Mouse (Mus musculus) cerebellum, adult 18-20 months (tissue): ENCODE measurements at regions not wholly inside any gene's neighbourhood (a gene's known extent, or its start where the extent isn't known, plus 50 kb on each side); places are given as distances from the start of the nearest gene placed in this dataset.
A peak's percentile ranks its signal among the peaks of the same experiment; 100 is the strongest.
"Not testable (repeated sequence)": the region's sequence is repeated elsewhere in the genome, so short reads cannot be mapped to it uniquely, and the experiment has no call there.

ENCODE experiments used
- DNase-seq, 2 experiments: peaks; one replicate each; pipeline ENCODE4 v3.0.0; 2021

DNA sequence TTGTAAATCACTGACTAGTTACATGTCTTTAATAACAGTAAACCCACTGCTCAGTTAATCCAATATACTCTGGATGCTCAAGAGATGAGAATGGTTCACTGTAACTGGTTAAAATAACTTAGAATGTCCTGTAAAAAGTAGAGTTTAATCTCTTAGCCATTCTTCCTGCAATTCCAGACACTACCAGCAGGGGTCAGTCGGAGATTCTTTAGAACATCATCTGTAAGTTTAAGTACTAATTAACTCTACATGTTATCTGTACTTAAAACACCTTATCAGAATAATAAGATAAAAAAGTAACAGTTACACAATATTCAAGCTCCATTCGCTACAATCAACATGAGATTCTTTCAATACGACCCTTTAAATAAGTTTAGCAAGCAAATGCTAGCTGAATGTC, 58.7 kb upstream of the Olig3 start:
- DNase-seq = no peak

DNA sequence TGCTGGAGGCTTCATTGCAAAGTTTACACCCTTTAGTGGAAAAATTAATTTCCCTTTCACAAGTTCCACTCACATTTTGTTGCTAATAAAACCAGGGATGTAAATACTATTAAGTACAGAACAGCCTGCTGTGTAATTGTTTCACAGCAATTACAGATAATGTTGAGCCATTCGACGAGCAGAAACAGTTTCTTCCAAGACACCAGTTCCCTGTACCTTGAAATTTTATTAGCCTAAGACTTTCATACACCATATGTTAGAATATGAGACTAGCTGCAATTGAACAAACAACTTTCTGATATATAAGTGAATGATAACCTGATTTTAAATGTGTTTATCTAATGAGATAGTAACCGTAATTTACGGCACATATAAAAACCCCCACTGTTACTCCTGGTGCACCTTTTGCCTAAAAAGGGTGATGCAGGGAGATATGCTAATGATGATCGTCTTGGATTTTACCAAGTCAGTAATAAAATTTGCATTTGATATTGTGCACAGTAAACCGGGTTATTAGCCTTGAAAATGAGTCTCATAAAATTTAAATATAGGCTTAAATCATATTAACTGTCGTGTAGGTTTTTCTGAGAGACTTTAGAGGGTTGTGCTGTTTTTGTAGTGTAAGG, 60.8 kb upstream of the Olig3 start:
- DNase-seq = no peak

DNA sequence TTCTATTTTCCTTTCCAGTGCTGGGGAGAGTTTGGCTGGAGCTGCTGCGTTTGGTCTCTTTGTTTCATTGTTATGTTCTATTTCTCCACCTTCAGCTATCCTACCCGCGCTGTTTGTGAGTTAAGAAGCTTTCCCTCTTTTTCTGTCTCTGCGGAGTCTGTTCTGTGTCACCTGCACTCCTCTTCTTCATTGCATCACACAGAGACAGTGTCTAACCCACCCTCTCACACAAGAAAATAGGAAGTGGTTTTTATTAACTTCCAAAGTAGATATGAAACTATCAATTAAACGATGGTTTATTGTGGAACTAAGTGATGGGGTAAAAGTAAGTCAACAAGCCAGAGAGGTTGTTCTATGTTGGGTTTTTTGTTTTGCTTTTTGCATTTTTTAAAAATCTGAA, 64.9 kb upstream of the Olig3 start:
- DNase-seq = no peak

DNA sequence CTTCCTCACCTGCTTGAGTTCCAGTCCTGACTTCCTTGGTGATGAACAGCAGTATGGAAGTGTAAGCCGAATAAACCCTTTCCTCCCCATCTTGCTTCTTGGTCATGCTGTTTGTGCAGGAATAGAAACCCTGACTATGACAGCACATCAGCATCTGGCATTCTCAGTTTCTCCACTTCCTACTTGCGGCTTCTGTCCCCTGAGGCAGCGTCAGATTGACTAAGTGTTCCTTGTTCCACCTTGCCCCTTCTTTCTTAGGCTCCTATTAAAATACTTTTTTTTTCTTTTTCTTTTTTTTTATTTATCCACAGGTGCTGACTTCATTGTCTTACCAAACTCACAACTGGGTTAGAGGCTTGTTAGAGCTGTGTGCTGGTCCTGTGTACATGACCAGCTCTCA, 65.3 kb upstream of the Olig3 start:
- not testable (repeated sequence) for DNase-seq

DNA sequence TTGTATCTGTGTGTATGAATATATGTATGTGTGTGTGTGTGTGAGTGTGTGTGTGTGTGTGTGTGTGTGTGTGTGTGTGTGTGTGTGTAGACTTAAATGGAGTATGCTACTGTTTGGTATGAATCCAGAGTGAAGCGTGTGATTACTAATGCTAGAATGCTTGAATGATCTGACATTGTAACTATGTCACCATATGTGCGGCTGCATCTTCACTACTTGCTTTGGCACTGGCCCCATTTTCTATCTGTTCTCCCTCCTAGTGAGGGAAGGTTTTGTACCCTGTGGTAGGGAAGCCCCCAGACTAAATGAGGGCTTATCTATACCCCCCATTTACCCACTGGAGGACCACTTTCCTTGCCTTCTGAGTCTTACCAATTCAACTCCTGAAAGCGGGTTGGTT, 74.2 kb upstream of the Olig3 start:
- no peak for DNase-seq

DNA sequence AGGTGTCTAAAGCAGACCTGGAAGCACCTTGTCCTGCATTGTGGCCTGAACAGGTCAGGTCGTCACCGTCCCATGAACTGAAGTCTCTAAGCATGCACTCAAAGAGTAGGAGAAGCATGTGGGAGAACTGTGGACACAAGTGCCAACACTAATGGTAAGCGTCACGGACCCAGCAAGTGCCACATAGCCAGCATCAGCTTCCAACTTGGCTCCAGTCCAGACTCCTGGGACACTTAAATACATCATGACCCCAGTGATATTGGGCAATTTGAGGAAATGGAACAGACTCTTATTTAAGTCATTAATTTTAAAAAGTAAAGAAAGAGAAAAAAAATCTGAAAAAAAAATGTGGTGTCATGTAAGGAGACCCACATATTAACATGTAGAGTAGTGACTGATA, 75.3 kb upstream of the Olig3 start:
- DNase-seq = no peak

DNA sequence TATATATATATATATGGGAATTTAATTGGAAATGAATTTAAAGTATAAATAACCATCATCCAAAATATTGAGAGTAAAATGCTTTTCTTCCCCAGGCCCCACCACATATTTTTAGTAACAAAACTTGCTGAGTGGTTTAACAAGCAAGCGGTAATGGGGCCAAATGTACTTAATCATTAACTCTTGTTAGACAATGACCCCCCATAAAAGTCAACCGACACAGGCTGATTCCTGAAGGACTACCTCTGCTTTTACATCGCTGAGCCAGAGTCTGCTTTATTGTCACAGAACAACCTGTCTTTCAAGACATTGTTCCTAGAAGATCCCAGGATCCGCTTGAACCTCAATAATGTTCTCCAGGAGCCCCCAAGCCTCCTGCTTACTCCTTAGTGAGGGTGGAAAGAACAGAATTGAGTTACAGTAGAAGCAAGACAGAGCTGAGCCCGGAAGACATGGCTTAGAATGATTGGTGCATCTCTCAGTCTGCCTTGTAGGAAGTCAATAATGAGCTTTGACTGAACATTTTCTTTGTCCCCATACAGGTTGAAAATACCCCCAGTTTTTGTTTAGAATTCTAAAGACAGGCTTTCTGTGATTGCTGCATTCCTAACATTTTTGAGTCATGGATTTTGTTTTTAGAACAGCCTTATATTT, 78.0 kb upstream of the Olig3 start:
- no peak for DNase-seq

DNA sequence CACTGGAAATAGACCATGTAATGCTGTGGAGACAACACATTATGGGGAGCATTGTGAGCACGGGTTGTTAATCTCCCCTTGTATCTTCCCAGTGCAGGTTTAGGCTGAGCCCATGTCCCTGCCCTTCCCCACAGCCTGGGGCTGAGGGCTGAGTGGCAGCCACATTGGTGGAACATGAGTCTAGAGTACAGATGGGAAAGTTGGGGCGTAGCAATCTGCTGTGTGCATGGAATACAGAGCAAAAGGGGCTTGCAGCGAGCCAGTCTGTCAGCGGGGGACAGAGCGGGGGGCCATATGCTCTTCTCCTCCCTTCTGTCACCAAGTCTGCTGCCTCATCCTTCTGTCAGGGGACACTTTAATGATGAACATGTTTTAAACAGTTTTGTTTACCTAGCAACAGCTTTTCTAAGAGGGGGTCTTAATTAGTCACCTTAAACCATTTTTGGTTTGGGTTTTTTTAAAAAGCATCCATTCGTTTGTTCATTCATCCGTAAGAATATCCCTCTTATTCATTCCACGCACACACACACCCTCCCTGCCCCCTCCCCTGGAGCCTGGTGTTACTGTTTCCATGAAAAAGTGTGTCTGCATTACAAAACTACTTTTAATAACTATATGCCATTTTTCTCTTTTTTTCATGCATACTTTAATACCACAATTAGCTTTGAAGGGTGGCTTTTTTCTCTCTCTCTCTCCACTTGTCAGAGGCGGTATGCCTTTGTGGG, 79.1 kb upstream of the Olig3 start:
- DNase-seq = peak in 1 of 2 experiments; percentile 2

DNA sequence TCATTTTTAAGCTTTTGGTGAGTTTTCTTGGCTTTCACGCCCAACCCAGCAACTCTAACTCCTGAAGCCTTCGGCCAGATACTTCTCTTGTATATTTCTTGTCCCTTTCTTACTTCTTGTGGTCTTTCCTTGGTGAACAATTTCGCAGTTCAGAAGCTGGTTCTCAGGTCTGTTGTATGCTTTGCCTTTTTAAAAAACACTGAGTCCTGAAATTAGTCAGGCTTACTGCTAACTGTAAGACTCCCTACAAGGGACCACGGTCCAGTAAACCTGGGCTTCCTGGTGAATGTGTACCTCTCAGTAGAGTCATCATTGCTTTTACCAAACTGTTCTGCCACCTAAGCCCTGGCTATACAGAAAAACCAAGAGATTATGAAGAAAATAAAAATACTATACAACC, 81.3 kb upstream of the Olig3 start:
- no peak for DNase-seq

DNA sequence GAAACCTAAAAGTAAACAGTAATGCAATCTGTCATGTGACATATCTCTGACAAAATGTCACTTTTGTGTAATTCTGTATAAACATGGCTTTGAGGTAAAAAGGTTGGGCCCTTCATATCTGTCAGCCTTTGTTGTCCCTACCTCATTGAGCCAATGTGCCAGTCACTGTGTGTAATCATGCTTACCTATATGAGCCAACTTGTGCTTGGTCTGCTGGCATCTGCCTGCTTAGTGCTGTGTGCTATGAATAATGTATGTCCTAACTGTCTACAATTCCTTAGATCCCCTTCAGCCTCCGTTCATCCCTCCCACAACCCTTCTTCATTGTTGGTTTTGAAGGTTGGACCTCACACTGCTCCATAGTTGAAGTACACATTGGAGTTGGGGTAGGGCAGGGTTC, 86.9 kb upstream of the Olig3 start:
- DNase-seq = no peak

DNA sequence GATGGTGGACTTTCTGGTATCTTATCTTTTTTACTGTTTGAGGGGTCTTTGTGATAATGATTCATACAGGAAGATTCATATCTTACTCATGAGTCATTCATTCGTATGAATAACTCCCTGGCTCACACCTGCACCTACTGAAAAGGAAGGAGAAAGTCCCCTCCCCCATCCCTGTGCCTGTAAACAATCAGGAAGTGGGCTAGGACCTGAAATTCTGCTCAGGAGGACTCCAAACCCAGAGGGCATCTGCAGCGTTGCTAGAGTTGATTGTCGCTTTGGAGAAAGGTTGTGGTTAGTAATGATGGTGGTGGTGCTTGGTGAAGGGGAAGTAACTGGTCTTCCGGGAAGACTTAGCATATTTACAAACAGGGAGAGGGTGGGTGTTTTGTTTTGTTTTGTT, 88.3 kb upstream of the Olig3 start:
- DNase-seq = no peak

DNA sequence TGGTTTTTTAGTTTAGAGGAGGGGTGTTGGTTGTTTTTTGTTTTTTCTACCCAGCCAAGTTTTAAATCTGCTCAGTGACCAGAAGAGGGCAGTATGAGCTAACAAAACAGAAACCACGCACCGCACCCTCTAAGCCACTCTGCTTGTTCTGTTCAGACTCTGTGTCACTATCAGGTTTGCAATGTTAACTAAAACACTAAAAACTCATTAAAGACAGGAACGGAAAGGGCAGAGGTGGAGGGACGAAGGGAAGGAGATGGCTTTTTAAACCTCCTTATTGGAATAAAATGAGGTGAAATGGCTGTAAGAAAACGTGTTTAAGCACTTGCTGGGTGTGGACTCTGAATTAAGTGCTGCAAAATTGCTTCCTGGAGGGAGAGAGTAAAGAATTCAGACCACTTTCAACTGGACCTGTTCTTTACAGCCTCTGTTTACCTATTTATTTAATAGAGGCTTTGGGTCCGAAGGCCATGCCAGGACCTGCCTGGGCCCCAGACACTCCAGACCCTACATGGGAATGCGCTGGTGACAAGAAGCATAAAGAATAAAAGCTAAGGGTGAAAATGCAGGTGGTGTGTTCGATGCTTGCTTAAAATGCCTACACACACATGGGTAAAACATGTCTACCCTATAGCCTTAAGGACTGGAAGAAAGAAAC, 116.1 kb upstream of the Olig3 start:
- DNase-seq = peak; percentile 23 to 44

DNA sequence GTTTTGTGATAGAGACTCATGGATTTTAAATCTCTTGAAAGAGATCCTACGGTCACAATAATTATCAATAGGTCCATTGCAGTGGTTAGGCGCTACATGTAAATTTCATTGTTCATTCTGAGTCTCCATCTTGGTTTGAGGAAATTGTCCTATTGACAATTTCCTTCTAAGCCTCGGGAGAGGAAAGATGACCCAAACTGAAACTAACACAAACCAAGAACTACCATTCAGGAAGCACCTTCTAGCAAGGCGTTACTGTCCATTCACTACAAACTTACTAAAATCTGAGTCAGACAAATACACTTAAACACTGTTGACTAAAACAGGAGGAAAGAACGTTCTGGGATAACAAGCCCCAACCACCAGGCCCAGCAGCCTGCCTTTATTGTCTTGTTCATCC, 140.1 kb upstream of the Olig3 start:
- no peak for DNase-seq

DNA sequence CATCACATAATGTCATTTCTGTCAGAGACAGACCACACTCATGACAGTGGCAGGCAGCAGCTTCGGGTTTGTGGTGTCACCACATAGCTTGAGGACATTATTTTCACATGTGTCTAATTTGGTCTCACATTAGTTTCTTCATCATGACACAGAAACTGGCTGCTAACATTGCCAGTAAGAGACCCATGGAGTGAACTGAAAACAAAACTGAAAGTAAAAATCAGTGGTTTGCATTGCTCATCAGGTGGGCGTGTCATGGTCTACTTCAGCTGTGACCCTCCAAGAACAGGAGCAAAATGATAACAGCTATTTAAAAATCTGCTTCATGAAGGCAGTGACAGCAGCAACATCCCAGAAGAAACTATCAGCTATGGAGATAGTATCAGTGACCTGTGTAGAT, 146.6 kb upstream of the Olig3 start:
- DNase-seq = no peak

DNA sequence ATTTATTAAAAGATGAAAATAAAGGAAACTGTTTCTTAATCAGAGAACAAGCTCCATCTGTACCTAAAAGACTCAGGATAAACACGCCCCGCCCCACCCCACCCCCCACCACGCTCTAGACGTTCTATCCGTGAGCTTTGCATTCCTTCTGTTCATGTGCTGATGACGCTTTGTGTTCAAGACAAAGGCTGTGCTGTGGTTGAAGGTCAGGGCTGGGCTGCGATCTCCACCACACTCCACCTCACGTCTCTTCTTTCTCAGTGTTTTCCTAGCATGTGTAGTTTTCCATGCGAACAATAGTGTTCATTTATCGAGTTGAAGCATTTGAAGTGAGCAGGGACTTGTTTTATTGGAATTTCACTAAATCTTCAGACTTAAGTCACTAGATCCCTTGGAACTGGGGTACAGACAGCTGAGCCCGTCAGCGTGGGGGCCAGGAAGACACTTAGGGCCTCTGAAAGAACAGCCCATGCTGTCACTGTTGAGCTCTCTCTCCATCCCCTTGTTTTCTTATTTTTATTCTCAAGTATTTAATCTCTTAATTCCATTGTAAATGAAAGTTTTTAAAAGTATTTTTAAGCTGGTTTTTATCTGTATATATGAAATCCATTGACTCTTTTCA, 148.1 kb upstream of the Olig3 start:
- no peak for DNase-seq

DNA sequence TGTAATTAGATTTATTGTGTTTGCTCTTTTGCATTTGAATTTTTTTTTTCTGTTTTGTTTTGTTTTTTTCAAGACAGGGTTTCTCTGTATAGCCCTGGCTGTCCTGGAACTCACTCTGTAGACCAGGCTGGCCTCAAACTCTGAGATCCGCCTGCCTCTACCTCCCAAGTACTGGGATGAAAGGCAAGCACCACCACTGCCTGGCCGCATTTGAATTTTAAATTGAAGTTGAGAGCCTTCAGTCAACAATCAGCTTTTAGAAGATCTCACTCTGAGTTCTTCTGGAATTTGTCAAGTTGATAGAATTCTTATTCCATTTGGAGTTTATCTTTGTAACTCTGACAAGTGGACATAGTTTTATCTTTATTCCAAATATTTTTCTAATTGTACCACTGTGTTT, 148.8 kb upstream of the Olig3 start:
- no peak for DNase-seq

DNA sequence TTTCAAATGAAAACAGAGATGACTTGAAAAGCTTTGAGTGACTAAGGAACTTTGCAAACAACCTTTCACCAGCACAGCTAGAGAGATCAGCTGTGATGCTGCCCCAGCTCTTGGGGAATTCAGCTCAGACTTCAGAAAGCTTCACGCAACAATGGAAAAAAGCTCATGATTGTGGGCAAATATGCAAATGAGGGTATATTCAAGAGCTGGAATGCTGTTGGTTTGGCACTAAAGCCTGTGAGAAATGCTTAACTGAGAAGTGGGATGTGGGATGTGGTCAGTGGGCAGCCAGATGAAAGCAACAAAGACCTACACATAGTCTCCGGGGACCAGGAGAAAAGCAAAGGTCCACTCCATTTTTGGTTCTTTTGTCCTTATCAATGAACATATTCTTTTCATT, 156.0 kb upstream of the Olig3 start:
- DNase-seq = no peak

DNA sequence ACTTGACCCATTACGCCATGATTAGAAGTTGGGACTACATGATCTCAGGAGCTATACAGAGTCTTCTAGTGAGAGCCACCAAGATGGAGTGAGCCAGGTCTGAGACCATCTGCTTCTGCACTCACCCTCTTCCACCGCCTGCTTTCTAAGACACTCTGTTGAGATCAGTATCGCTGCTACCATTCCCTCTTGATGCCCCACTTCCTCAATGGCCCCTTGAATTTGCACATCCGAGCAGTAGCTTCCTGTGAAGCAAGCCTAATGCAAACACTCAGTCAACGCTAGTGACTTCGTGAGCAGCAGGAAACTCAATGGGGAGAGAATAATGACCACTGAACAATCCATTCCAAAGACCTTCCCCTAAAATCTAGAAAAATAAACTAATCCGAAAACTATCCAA, 160.7 kb upstream of the Olig3 start:
- DNase-seq = no peak

DNA sequence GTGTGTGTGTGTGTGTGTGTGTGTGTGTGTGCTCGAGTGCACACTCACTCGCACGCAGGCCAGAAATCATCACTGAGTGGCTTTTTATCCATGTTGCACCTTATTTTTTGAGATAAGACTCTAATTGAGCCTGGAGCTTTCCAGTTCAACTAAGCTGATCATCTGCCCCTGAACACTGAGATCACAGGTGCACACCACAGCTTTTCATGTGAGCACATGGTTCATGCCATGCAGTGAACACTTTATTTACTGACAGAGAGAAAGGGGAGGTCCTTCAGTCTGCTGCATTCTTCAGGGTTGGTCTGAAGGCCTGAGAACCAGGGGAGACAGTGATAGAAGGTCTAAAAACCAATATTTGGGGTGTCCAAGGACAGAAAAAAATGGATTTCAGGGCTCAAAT, 161.7 kb upstream of the Olig3 start:
- no peak for DNase-seq

DNA sequence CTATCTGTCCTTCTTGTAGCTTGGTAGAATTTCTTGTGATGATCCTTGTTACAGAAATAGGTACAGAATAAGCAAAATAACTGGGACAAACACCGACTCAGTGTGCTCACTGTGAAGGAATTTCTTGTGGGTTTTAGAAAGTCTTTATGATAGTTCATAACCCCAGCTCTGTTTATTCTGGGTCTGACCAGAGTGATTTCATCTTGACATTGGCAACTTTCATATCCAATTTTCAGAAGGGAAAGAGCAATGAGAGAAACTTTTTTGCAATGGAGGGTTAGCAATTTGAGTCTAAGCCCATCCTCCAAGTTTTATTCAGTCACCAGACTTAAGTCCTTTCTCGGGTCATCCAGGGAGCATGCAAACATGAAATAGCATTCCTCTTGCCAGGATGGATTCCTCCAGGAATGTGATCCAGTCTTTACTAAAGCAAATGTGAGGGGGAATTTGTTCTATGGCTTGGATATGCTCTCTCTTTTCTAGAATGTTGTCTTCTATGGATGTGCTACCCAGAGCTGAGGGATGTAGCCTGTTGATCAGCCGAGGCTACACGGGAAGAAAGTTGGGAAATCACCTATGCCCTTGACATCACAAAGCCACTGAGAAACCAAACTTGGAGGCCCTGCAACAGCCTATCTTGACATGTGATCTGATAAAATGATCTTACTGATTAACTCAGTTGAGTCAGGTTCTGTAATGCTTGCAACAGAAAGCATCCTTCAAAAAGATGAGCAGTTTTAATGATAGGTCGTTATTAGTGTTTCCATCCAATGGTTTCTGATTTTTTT, 163.2 kb upstream of the Olig3 start:
- DNase-seq = no peak

DNA sequence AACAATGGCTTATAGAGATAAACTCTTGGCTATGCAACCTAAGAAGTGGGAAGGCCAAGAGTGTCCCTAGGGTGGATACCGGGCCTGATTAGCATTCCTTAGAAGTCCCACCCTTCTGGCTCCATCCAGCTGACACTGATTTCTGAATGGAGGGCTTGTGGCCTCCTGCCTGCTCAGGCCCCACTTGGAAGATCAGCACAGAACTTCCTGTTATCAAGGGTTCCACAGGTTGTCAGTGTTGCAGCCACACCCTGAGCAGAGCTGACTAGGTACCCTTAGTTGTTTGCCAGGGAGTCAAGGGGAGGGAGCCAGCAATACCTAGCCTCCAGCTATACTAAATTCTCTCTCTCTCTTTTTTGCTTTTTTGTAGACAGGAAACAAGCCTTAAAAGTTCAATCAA, 164.1 kb upstream of the Olig3 start:
- DNase-seq = no peak

DNA sequence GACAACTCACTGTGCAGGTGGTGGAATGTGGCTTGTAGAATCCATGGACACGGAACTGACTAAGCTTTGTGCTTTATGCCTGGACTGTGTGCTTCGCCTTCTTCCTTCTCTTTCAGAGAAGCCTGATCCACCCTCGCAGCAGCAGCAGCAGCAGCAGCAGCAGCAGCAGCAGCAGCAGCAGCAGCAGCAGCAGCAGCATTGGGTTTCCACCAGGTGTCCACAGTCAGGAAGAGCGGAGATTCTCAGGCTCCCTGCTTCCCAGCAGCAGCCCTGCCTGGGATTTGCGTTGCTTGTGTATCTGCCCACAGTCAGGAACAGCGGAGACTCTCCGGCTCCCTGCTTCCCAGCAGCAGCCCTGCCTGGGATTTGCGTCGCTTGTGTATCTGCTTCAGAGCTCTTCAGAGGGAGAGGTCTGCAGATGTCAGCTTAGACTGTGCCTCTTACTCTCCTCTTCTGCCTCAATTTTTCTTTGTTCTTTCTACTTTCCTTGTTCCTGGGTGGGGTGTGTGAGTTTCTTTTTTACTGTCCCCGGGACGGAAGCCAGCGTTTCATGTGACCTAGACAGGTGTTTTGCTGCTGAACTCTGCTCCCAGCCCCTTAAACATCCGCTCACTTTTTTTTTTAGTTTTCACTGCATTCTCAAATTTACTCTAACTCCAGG, 168.1 kb upstream of the Olig3 start:
- no peak for DNase-seq
